In the genomic region with DNA sequence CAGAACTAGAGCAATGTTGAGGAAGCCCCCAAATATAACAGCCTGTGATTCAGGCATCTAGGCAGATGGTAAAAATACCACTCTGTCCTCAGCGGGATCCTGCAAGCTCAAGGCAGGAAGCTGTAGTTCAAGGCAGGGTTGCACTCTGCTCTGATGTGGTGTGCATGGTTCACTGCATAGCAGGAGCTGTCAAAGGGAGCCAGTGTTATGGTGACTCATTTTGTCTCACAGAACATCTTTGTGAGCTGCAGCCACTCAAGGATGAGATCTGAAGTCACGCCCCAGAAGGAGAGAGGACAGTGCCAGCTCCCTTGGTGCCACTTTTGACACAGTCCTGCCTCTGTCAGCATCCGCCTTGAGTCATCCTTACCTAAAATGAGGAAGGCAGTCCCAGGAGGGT, we compare ENCODE assay signal across 23 mouse cellular contexts. TPM values are rescaled to one million over a fixed set of nuclear protein-coding genes. Genes with fewer than 3 reads are reported as not detected.
"Had no signal": no experiment of that assay in that cellular context is flagged by ENCODE, and none has a peak within 500 bp of the region (broad histone marks: within the 10 kb centered on the region; RNA-seq: fewer than 3 reads in every experiment).

No protein-coding gene starts in this region.

- DNase-seq: liver, embryonic 13.5 days; lung, adult 18-20 months; lung, embryonic 14.5 days; lung, postnatal 10 days; lung, postnatal 4 days; midbrain, embryonic 14.5 days; retina, postnatal 1 day; right cerebral cortex, postnatal 14 days; spleen, adult 18-20 months; thymus, adult 2 months; thymus, postnatal 25 days; thymus, postnatal 4 days had no signal

- H3K36me3 ChIP-seq: liver, embryonic 13.5 days; liver, embryonic 15.5 days; midbrain, embryonic 10.5 days; midbrain, embryonic 12.5 days; neural tube, embryonic 13.5 days; neural tube, embryonic 15.5 days; stomach, embryonic 15.5 days had no signal

- H3K9me3 ChIP-seq: liver, embryonic 13.5 days; liver, embryonic 15.5 days; midbrain, embryonic 10.5 days; midbrain, embryonic 12.5 days; neural tube, embryonic 15.5 days; stomach, embryonic 15.5 days had no signal

- H3K4me3 ChIP-seq: liver, embryonic 13.5 days; liver, embryonic 15.5 days; midbrain, embryonic 10.5 days; midbrain, embryonic 12.5 days; myocyte; neural tube, embryonic 13.5 days; neural tube, embryonic 15.5 days; stomach, embryonic 15.5 days had no signal

- H3K27me3 ChIP-seq: liver, embryonic 13.5 days; liver, embryonic 15.5 days; midbrain, embryonic 12.5 days; neural tube, embryonic 13.5 days; neural tube, embryonic 15.5 days; stomach, embryonic 15.5 days had no signal

- H3K27ac ChIP-seq: liver, embryonic 13.5 days; liver, embryonic 15.5 days; midbrain, embryonic 10.5 days; midbrain, embryonic 12.5 days; neural tube, embryonic 13.5 days; neural tube, embryonic 15.5 days; stomach, embryonic 15.5 days; stomach, postnatal 0 days had no signal

- H3K4me1 ChIP-seq: liver, embryonic 13.5 days; liver, embryonic 15.5 days; midbrain, embryonic 10.5 days; midbrain, embryonic 12.5 days; neural tube, embryonic 13.5 days; neural tube, embryonic 15.5 days; stomach, embryonic 15.5 days had no signal

RNA-seq across cellular contexts. Expression of gene Gpr26, which starts 28.6 kb away (rescaled TPM):
- polyA plus RNA-seq: liver, embryonic 13.5 days; liver, embryonic 15.5 days; lung, embryonic 14.5 days; lung, embryonic 16.5 days; myocyte; small intestine, adult 2 months; stomach, embryonic 15.5 days; stomach, postnatal 0 days; testis, adult 2 months had no signal
